Mouse (Mus musculus): ENCODE measurements around the gene Gng8. TPM values are rescaled to one million over a fixed set of nuclear protein-coding genes. Genes with fewer than 3 reads are reported as not detected.

The Gng8 gene
- polyA plus RNA-seq, 1 experiment from 2014 or later = 12.1 TPM

DNA sequence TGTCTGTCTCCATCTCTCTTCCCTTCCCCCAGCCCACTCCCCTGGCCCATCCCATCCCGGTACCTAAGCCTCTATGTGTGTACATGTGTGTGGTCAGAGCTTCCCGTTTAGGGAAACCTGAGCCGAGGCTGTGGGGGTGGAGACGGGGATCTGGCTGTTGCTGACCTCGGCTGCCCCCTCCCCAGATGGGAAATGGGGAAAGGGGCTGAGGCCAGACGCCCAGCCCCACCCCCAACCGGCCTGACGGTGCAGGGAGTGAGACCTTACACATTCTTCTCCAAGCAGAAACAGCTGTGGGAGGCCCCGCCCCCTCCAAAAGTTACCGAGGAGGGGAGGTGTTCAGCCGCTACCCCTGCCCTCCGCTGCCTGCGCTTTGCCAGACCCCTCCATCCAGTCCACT, 15.0 kb upstream of the Gng8 start:
- no peak for ATAC-seq (ENCODE audit: low FRiP score, low read depth)
- Histone ChIP-seq H3K27ac (replicated peaks) (no peak overlapping the region), H3K36me3 (peaks cover 11% of the 10 kb centered on the region; the same call in 1 of the 2 replicates), H3K9ac (replicated peaks) (peak overlapping the region; percentile 83), H3K27me3 (no peaks in the 10 kb centered on the region), H3K9me3 (no peaks in the 10 kb centered on the region), H3K4me1 (peaks cover 31% of the 10 kb centered on the region), H3K4me2 (replicated peaks) (peak overlapping the region; percentile 88), H3K4me3 (peak overlapping the region; percentile 77)
- WGBS = 5% methylated on average over 12 of the region's 13 CpGs

GRCm38 (mm10) chr7:16877717-16878116, 13.9 kb upstream of the Gng8 start:
- H3K4me1 ChIP-seq = peaks cover 31% of the 10 kb centered on the region
- WGBS = 89% methylated on average over 3 of the region's 3 CpGs
- H3K9me3 ChIP-seq = no peaks in the 10 kb centered on the region

GRCm38 (mm10) chr7:16879796-16880547, 11.6 kb upstream of the Gng8 start:
- peaks cover 31% of the 10 kb centered on the region for H3K4me1 ChIP-seq
- 17% methylated on average over 8 of the region's 9 CpGs for WGBS
- peak overlapping the region; percentile 81 for H3K27ac ChIP-seq (replicated peaks)
- H3K9me3 ChIP-seq = no peaks in the 10 kb centered on the region
- peak; percentile 55 for ATAC-seq (ENCODE audit: low FRiP score, low read depth)
- peaks cover 28% of the 10 kb centered on the region for H3K27me3 ChIP-seq
- peaks cover 10% of the 10 kb centered on the region; the same call in 1 of the 2 replicates for H3K36me3 ChIP-seq
- peak overlapping the region; percentile 26 for H3K4me2 ChIP-seq (replicated peaks)
- H3K9ac ChIP-seq (replicated peaks) = peak overlapping the region; percentile 39; the same call in 1 of the 2 replicates
- peak overlapping the region; percentile 15 for H3K4me3 ChIP-seq

More at GRCm38 (mm10) chr7:16877717-16878116, 13.9 kb upstream of the Gng8 start:
- Histone ChIP-seq H3K4me2 (replicated peaks) (no peak overlapping the region), H3K27me3 (peaks cover 5% of the 10 kb centered on the region), H3K9ac (replicated peaks) (no peak overlapping the region), H3K27ac (replicated peaks) (no peak overlapping the region), H3K4me3 (no peak overlapping the region), H3K36me3 (0 out of 2 replicates have a peak, but pooled peaks cover 4% of the 10 kb centered on the region)
- ATAC-seq (ENCODE audit: low FRiP score, low read depth) = no peak

- Histone ChIP-seq H3K27me3 (peaks cover 34% of the 10 kb centered on the region), H3K4me2 (replicated peaks) (peak overlapping the region; percentile 26; the same call in 1 of the 2 replicates), H3K9me3 (peaks cover 4% of the 10 kb centered on the region), H3K36me3 (peaks cover 17% of the 10 kb centered on the region), H3K9ac (replicated peaks) (peak overlapping the region; percentile 39; the same call in 1 of the 2 replicates), H3K4me1 (peaks cover 30% of the 10 kb centered on the region), H3K4me3 (no peak overlapping the region), H3K27ac (replicated peaks) (peak overlapping the region; percentile 81)
- ATAC-seq (ENCODE audit: low FRiP score, low read depth) = no peak
- 10% methylated on average over 5 of the region's 5 CpGs for WGBS
Measured at GRCm38 (mm10) chr7:16880615-16881014, 11.0 kb upstream of the Gng8 start.

DNA sequence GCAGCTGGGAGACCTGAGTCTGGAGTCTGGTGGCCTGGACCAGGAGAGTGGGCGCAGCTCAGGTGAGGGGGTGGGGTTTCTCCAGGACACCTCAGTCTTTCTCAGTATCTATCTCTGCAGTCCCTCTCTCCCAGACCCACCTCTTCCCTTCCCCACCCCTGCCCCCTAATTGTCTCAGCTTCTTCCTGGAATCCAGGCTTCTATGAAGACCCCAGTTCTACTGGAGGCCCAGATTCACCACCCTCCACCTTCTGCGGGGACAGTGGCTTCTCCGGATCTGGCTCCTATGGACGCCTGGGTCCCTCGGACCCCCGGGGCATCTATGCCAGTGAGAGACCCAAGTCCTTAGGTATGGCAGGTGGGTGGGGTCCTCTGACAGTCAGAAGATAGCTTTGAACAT, 8.4 kb upstream of the Gng8 start:
- no peak overlapping the region for H3K27ac ChIP-seq (replicated peaks)
- WGBS = 97% methylated on average over 6 of the region's 6 CpGs
- peaks cover 59% of the 10 kb centered on the region for H3K27me3 ChIP-seq
- peaks cover 13% of the 10 kb centered on the region for H3K4me1 ChIP-seq
- peaks cover 38% of the 10 kb centered on the region for H3K36me3 ChIP-seq
- ATAC-seq (ENCODE audit: low FRiP score, low read depth) = no peak
- no peak overlapping the region for H3K9ac ChIP-seq (replicated peaks)
- peaks cover 9% of the 10 kb centered on the region for H3K9me3 ChIP-seq
- H3K4me3 ChIP-seq = no peak overlapping the region
- H3K4me2 ChIP-seq (replicated peaks) = no peak overlapping the region

GRCm38 (mm10) chr7:16884334-16884733, 7.3 kb upstream of the Gng8 start:
- no peak for ATAC-seq (ENCODE audit: low FRiP score, low read depth)
- peaks cover 70% of the 10 kb centered on the region for H3K27me3 ChIP-seq
- peaks cover 13% of the 10 kb centered on the region for H3K4me1 ChIP-seq
- H3K4me2 ChIP-seq (replicated peaks) = no peak overlapping the region
- 71% methylated on average over 4 of the region's 4 CpGs for WGBS
- H3K9ac ChIP-seq (replicated peaks) = no peak overlapping the region
- H3K27ac ChIP-seq (replicated peaks) = no peak overlapping the region
- H3K4me3 ChIP-seq = no peak overlapping the region
- H3K36me3 ChIP-seq = peaks cover 38% of the 10 kb centered on the region
- peaks cover 9% of the 10 kb centered on the region for H3K9me3 ChIP-seq

DNA sequence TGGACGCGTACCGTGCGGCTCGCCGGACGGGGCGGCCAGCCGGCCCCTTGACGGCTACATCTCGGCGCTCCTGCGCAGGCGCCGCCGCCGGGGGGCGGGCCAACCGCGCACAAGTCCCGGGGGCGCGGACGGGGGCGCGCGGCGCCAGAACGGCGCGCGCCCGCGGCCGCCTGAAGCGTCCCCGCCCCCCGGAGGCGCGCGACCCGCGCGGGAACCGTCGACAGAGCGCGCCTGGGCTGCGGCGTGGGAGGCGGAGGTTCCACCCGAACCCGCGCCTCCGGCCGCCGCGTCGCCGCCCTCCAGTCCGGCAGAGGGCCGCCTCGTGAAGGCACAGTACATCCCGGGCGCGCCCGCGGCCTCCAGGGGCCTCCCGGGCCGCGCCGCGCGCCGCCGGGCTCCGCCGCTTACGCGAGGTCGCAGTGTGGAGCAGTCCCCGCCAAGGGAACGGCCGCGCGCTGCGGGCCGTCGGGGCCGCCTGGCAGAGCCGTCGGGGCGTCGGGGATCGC, 6.3 kb upstream of the Gng8 start:
- peaks cover 4% of the 10 kb centered on the region for H3K4me1 ChIP-seq
- peak overlapping the region; percentile 37 for H3K4me2 ChIP-seq (replicated peaks)
- no peak overlapping the region for H3K27ac ChIP-seq (replicated peaks)
- peak overlapping the region; percentile 32 for H3K4me3 ChIP-seq
- peaks cover 38% of the 10 kb centered on the region for H3K36me3 ChIP-seq
- H3K27me3 ChIP-seq = peaks cover 79% of the 10 kb centered on the region
- WGBS = 11% methylated on average over 76 of the region's 95 CpGs
- ATAC-seq (ENCODE audit: low FRiP score, low read depth) = peak; percentile 61
- H3K9me3 ChIP-seq = peaks cover 9% of the 10 kb centered on the region
- no peak overlapping the region; the same call in 1 of the 2 replicates for H3K9ac ChIP-seq (replicated peaks)

DNA sequence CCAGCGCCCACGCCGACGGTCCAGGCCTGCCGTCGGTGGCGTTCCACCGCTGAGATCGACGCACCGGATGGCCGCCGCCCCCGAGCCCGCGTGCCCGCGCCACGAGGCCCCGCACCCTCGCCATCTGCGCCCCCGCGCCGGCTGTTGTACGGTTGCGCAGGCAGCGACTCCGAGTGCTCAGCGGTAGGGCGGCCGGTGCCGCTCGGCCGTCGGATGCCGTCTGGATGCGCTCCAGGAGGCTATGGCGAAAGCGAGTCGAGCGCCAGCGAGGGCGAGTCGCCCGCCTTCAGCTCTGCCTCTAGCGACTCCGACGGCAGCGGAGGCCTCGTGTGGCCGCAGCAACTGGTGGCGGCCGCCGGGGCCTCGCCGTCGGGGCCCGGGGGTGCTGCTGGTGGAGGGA, 5.7 kb upstream of the Gng8 start:
- Histone ChIP-seq H3K9ac (replicated peaks) (no peak overlapping the region), H3K4me3 (peak overlapping the region; percentile 32), H3K4me1 (peaks cover 4% of the 10 kb centered on the region), H3K4me2 (replicated peaks) (no peak overlapping the region), H3K27me3 (peaks cover 85% of the 10 kb centered on the region), H3K36me3 (peaks cover 38% of the 10 kb centered on the region), H3K27ac (replicated peaks) (no peak overlapping the region), H3K9me3 (peaks cover 9% of the 10 kb centered on the region)
- 37% methylated on average over 55 of the region's 59 CpGs for WGBS
- ATAC-seq (ENCODE audit: low FRiP score, low read depth) = 0 out of 2 replicates have a peak, but pooled peaks have one; percentile 5

DNA sequence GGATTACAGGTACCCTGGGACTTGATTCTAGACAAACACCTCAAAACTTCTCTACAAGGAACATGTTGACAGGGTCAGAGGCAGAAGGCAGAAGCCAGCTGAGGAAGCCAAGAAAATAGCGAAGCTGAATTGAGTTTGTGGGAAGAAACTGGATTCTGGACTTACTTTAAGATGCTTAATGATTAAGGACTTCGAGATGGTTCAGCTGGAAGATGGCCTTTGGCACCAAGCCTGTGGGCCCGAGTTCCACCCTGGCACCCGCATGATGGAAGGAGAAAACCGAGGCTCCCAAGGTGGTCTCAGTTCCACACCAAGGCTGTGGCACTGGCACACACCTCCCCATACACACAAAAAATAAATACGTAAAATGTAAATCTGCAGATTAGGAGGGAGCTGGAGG, 1.1 kb upstream of the Gng8 start:
- Histone ChIP-seq H3K27me3 (peaks cover 92% of the 10 kb centered on the region), H3K27ac (replicated peaks) (peak overlapping the region; percentile 55; the same call in 1 of the 2 replicates), H3K36me3 (peaks cover 22% of the 10 kb centered on the region), H3K9me3 (peaks cover 6% of the 10 kb centered on the region), H3K9ac (replicated peaks) (peak overlapping the region; percentile 41), H3K4me1 (peaks cover 40% of the 10 kb centered on the region), H3K4me3 (peak overlapping the region; percentile 35; the same call in 1 of the 2 replicates), H3K4me2 (replicated peaks) (peak overlapping the region; percentile 58; the same call in 1 of the 2 replicates)
- WGBS = 40% methylated on average over 6 of the region's 6 CpGs
- no peak for ATAC-seq (ENCODE audit: low FRiP score, low read depth)

DNA sequence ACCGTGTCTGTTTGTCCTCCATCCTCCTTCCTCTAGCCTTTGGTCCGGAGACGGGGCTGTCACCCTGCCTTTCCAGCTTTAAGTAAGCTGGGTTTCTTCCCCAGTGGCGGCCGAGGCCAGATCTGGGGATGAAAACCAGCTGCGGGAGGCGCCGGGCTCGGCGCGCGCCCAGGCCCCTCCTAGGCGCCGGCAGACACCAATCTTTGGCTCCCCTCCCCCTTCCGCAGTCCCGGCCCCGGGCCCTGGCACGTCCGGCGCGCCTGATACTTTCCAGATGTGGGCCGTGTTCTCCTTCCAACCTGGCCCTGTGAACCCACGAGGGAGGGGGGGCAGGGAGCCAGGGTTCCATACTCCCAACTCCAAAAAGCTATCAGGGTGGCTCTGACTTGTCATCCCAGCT, 642 bp upstream of the Gng8 start:
- Histone ChIP-seq H3K36me3 (peaks cover 18% of the 10 kb centered on the region), H3K9me3 (peaks cover 2% of the 10 kb centered on the region), H3K4me2 (replicated peaks) (peak overlapping the region; percentile 58), H3K27me3 (peaks cover 88% of the 10 kb centered on the region), H3K4me1 (peaks cover 41% of the 10 kb centered on the region), H3K27ac (replicated peaks) (peak overlapping the region; percentile 55; the same call in 1 of the 2 replicates), H3K9ac (replicated peaks) (peak overlapping the region; percentile 41), H3K4me3 (peak overlapping the region; percentile 35)
- ATAC-seq (ENCODE audit: low FRiP score, low read depth) = no peak
- WGBS = 2% methylated on average over 23 of the region's 23 CpGs

GRCm38 (mm10) chr7:16892352-16892730, 755 bp downstream of the Gng8 start:
- WGBS = 40% methylated on average over 9 of the region's 9 CpGs
- peak overlapping the region; percentile 58 for H3K4me2 ChIP-seq (replicated peaks)
- no peak for ATAC-seq (ENCODE audit: low FRiP score, low read depth)
- no peak overlapping the region for H3K27ac ChIP-seq (replicated peaks)
- H3K4me1 ChIP-seq = peaks cover 41% of the 10 kb centered on the region
- peaks cover 75% of the 10 kb centered on the region for H3K27me3 ChIP-seq
- H3K36me3 ChIP-seq = peaks cover 6% of the 10 kb centered on the region; the same call in 1 of the 2 replicates
- no peaks in the 10 kb centered on the region for H3K9me3 ChIP-seq
- H3K9ac ChIP-seq (replicated peaks) = no peak overlapping the region
- peak overlapping the region; percentile 35 for H3K4me3 ChIP-seq

DNA sequence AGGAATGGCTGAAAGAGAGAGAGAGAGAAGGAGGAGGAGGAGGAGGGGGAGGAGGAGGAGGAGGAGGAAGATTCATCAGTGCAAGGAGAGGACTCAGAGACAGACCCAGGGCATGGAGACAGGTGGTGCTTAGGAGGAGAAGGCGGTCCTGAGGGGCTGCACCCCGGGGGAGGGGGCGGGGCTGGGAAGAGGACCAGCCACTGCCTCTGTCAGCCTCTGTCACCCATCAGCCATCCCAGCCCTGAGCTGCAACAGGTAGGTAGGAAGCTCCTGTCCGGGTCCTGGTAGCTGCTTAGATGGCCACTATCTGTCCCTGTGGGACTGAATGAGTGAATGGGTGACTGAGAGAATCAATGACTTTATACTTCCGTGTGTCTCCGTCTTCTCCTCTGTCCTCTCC, 2.0 kb downstream of the Gng8 start:
- ATAC-seq (ENCODE audit: low FRiP score, low read depth) = no peak
- peak overlapping the region; percentile 40 for H3K27ac ChIP-seq (replicated peaks)
- peaks cover 41% of the 10 kb centered on the region for H3K4me1 ChIP-seq
- WGBS = 0% methylated on average over 6 of the region's 6 CpGs
- peaks cover 62% of the 10 kb centered on the region for H3K27me3 ChIP-seq
- no peak overlapping the region for H3K9ac ChIP-seq (replicated peaks)
- no peaks in the 10 kb centered on the region for H3K36me3 ChIP-seq
- H3K9me3 ChIP-seq = no peaks in the 10 kb centered on the region
- peak overlapping the region; percentile 58 for H3K4me2 ChIP-seq (replicated peaks)
- H3K4me3 ChIP-seq = peak overlapping the region; percentile 24; the same call in 1 of the 2 replicates

Measured in midbrain, embryonic 12.5 days (tissue).